Mouse (Mus musculus) brain, embryonic 18.5 days (tissue): ENCODE measurements around the gene Cops7a.

Source experiments
- DNase-seq: peaks from one replicate; pipeline ENCODE4 v3.0.0-alpha.2; 2012; ENCODE audit warnings: low read depth, low spot score

The Cops7a gene

DNA sequence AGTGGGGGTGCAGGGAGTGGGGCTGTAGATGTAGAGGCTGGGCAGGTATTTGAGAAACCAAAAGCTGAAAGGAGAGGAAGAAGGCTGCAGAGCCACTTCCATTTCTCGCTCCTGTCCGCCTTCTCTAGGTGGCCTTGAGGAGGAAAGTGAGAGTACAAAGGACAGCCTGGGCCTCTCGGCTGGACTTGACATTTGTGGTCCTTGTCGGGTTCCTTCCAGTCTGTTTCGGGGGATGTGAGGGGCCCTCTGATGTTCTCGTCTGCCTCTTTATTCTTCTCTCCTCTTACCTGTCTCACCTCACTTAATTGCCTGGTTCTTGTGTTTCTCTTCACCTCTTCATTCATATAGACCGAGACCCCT, 47.0 kb downstream of the Cops7a start:
- no peak for DNase-seq

DNA sequence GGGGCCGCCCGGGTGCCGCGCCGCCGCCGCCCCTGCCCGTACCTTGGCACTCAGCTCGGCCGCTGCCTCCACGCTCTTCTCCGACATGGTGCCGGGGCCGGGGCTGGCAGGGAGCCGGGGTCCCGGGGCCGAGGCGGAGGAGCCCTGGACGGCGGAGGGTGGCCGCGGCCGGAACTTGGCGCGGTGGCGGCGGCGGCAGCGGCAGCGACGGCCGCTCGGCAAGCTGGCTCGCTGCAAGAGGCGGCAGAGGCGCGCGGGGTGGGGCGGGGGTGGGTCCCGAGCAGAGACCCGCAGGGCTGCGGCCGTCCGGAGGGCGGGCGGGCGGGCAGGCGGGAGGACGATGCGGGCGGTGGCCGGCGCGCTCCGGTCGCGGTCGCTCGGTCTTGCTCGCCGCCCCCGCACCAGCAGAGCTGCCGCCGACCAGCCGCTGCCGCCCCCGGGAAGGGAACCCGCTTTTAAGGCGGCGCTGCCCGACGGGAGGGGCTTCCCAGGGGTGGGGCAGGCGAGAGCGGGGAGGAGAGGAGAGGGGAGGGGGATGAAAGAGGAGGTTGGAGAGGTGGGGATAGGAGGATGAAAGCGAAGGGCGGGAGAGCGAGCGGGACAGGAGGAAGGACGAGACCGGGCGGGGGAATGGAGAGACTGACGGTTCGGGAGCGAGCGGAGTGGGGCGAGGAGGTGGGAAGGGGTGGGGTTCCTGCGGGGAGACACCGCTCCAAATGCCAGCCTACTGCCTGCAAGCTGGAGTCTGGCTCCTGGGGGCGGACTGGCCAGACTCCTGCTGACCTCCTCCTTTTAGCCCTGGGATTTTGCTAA, 47.6 kb downstream of the Cops7a start:
- peak; percentile 96 for DNase-seq

DNA sequence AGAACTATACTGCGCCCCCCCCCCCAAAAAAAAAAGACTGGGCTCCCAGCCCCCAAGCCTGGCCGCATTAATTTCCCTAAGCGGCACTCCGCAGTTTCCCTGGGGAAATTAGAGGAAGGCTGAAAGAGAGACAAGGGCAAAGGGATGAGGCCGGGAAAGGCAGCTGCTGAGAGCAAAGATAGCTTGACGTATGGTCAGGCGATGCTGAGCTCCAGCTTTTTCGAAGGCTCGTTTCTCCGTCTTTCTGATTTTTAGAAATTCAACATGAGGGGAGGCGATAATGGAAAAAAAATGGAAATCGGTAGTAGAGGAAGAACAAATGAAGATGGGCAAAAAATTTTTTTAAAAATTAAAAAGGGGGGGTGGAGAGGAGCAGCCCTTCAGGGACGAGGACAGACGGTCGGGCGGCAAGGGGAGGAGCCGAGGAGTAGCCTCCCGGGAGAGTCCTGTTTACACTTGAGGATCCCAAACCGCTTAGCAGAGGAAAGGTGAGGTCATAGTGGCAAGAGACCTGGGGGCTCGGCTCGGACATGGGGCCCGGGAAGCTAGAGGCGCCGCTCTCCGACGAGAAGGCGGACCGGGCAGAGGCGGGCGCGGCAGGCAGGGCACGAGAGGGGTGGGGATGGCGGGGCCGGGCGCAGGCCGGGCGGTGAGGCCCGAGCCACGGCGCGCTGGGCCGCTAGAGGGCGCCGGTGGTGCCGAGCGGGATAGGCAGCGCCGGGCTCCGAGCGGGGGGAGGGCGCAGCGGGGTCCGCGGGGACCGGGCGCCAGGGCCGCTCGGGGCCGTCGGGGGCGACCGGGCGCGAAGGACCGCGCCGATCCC, 48.4 kb downstream of the Cops7a start:
- no peak for DNase-seq

DNA sequence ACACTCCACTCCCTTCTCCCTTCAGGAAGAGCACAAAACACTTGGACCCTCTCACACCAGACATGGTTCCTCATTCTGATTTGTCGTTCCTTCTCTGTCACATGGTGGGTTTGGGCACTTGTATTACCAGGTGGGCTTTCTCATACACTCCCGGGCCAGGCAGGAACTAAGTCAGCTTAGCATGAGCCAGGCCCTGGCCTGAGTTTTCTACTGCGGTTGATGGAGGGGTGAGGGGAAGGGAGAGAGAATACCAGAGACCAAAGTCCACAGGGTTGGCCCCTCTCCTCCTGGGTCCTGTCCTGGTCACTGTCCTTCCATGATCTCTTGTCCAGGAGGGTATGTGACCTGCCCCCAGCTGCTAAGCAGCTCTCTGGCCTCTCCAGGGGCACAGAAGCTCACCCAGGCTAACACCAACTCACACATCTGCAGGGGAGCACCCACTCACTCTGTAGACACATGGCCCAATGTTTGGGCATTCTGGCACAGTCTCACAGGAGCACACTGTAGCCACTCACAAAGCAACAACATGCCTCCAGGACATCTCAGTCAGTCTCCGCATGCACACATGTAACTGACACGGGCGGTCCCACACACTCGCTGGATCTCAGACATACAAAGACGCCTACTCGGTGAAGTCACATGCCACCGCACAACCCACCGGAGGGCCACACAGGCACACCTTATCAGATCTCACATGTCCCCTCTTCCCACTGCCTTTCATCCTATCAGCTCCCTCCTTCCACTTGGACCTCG, 49.2 kb downstream of the Cops7a start:
- no peak for DNase-seq

DNA sequence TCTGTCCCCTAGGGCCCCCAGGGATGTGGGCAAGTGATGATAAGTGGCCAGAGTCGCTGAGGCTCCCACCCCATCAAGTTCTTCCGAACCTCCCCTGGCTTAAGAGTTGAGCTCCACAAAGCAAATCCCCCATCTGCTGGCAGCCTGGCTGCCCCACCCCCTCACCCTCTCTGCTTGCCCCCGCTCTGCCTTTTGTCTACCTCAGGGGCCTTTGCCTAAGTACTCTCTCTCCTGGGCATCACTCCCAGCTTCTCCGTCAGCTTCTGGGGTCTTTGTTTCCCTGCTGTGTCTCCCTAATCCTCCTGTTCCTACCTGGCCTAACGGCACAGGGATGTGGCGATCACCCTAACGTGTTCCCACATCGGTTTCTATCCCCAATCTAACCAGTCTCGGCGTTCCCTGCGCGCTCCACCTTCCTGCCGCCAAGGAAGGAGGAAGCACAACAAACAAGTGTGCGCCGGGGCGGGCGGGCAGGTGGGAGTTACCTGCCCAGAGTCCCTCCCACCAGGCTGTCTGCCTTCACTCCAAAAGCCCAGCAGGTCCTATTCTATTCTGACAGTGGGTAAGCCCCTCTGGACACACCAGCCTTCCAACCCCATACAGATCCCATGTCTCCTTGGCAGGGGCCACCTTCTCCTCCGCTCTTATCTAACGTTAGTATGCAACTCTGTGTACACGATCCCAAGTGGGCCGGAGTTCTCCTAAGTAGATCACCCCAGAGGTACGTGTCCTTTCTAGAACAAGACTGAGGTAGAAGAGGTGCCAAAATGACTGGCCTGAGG, 50.0 kb downstream of the Cops7a start:
- no peak for DNase-seq

DNA sequence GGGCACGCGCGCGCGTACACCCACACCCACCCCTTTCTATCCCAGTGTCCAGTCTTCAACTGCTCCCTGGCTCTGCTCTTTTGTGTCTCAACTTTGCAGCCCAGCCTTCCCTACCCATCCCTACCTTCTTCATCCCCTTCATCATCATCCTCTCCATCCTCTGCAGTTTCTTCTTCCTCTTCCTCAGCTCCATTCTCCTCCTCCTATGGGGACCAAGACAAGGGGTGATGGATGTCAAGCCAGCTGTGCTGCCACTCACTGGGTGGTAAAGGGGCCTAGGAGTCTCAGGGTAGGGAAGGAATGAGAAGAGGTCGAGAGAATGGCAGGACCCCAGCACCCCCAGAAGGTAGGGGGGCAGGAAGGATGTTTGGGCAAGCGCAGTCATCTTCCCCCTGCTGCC, 50.8 kb downstream of the Cops7a start:
- DNase-seq: no peak

DNA sequence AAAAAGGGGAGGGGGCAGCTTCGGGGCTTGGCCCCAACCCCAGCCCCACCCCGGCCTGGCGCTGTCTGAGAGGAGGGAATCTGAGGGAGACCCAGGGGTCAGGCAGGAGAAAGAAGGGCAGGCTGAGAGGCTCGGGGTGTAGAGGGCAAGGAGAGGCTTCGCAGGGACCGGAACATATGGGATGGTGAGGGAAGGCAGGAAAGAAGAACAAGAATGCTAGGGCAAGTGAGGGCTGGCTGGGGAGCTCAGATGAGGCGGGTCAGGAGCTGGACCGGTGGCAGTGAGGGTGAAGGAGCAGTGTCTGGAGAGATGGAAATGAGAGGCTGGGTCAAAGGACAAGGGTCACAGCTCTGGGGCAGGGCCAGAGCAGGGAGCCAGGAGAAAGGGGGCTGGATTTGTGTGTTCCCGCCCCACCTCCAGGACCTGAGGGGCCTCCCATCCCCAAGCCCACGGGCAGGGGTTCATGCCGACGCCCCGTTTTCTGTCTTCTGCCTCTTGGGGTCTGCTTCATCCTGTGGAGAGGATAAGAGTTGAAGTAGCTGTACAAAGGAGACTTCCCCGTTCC, 51.5 kb downstream of the Cops7a start:
- DNase-seq: no peak

DNA sequence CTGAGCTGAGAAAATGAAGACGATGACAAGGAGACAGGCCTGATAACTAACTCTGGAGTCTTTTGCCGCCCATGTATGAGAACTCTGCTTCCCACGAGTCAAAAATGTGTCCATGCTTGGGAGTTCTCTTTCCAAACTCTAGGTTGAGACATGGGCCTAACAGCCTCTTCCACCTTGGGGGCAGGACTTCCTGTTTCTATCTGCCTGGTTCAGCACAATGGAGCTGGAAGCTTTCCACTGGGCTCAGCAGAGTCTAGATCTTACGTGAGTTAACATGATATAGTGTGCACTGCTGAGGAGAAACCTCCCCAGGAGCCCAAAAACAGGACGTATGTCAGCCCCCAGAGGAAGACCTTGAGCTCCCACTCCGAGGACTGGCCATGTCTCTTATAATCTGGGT, 52.1 kb downstream of the Cops7a start:
- no peak for DNase-seq

DNA sequence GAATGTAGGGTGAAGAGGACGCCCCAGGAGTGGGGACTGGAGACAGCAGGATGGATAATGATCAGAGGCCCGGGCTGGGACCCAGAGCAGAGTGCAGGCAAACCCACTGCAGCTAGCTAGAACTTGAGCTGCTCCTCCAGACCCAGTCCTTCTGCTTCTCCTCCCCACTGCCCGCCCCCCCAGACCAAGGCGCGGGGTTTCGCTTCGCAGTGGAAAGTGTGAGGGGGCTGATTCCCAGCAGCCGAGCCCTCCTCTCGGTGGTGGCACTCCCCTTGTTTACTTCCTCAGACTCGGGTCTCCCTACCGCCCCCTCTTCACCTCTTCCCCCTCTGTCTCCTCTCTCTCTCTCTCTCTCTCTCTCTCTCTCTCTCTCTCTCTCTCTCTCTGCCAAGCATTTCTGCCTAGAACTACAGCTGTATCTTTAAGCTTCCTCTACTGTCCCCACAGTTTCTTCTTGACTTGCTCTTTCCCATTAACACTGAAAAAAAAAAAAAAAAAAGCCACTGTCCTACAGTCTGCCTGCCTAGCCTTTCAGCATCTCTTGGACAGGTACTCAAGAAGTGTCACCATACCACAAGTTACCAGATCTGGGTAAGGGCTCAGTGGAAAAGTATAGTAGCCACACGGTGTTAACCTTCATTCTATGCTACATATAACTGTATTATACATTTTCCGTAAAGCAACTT, 53.7 kb downstream of the Cops7a start, which contains the start of gene Lag3:
TSS of gene Lag3 (minus strand) at position 173 of the 686 bp plus-strand sequence.
- DNase-seq: no peak

DNA sequence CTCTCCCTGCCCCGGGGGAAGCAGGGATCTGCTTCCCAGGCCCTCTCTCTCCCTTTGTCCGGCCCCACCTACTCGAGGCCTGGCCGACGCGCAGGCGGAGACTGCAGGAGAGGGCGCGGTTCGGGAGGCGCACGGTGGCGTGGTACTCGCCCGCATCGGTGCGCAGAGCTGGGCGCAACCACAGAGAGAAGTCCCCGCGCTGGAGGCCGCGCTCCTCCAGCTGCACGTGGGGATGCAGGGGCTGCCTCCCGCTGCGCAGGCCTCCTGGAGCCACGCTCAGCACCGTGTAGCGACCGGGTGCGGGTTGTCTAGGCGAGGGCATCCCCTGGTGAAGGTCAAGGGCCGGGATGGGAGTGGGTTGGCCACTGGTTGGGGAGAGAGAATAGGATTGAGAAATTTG, 55.3 kb downstream of the Cops7a start:
- DNase-seq: no peak
